Mouse (Mus musculus) adrenal gland, postnatal 36 days (tissue): ENCODE results near the gene Olfr1253. TPM values are rescaled to one million over a fixed set of nuclear protein-coding genes. Genes with fewer than 3 reads are reported as not detected.

Source experiments
- DNase-seq, 2 experiments: peaks; one replicate each; pipeline ENCODE4 v3.0.0; 2021; ENCODE audit warnings: mixed read lengths in 1 of 2
- long read RNA-seq, 2 experiments: library from polyadenylated mRNA; stranded (forward); transcript quantifications; one replicate each; pipeline ENCODE4 v2.0.0; 2021; ENCODE audit warnings: borderline sequencing depth in 2 of 2
- total RNA-seq, 2 experiments: library from RNA; stranded (reverse); gene quantifications; 2 replicates each; pipeline ENCODE4 v1.2.3; 2021

Olfr1253 gene
- total RNA-seq, result not detected
- long read RNA-seq, experiment 1, result 0 reads
- long read RNA-seq, experiment 2, result 0 reads

- DNase-seq, result no peak
Observed at GRCm38 (mm10) chr2:89756990-89757389, at the start of gene Olfr1253. TSS of gene Olfr1253 (minus strand) at chr2:89757090.

GRCm38 (mm10) chr2:89799583-89799982, 42.7 kb upstream of the Olfr1253 start:
- no peak for DNase-seq

DNA sequence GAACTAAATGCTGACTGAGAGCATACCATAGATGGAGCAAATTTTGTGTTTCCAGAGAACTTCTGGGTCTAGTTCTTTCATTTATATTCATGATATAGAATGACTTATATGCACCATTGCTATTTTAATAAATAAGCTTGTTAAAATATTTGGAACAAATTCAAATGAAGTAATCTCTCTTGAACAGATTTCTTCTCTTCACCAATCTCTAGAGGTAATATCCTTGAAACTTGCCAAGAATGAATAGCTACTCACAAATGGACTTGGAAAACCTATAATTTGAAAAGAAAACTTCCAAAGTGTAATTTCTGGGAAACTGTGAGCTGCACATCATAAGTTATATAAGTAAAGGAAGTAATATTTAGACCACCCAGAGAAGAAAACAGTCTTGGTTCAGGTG, 36.6 kb upstream of the Olfr1253 start, which contains the start of gene Olfr1254:
Gene Olfr1254, minus strand, starts transcription at position 101 of the 400 bp plus-strand sequence.
- DNase-seq, result no peak

- DNase-seq, result no peak
Observed at GRCm38 (mm10) chr2:89724912-89725311, 32.0 kb downstream of the Olfr1253 start, which contains the start of gene Olfr1252. TSS of gene Olfr1252 (minus strand) at chr2:89725012.

Other genes starting within 250 kb of the Olfr1253 start
- not detected for gene Olfr1243, start 225.6 kb downstream of the Olfr1253 start, total RNA-seq
- gene Olfr1245, start 178.6 kb downstream of the Olfr1253 start, total RNA-seq, result not detected
- not detected for gene Olfr1246, start 163.9 kb downstream of the Olfr1253 start, total RNA-seq
- not detected for gene Olfr1247, start 143.0 kb downstream of the Olfr1253 start, total RNA-seq
- not detected for gene Olfr1248, start 138.8 kb downstream of the Olfr1253 start, total RNA-seq
- not detected for gene Olfr1249, start 122.1 kb downstream of the Olfr1253 start, total RNA-seq
- gene Olfr1250, start 95.6 kb downstream of the Olfr1253 start, total RNA-seq, result not detected
- gene Olfr1251, start 85.2 kb downstream of the Olfr1253 start, total RNA-seq, result not detected
- gene Olfr1252, start 32.1 kb downstream of the Olfr1253 start, total RNA-seq, result not detected
- gene Olfr1254, start 36.5 kb upstream of the Olfr1253 start, total RNA-seq, result not detected
- not detected for gene Olfr1255, start 55.0 kb upstream of the Olfr1253 start, total RNA-seq
- gene Olfr1256, start 84.5 kb upstream of the Olfr1253 start, total RNA-seq, result not detected
- gene Olfr48, start 91.1 kb upstream of the Olfr1253 start, total RNA-seq, result not detected
- not detected for gene Olfr1257, start 121.3 kb upstream of the Olfr1253 start, total RNA-seq
- not detected for gene Olfr1258, start 170.2 kb upstream of the Olfr1253 start, total RNA-seq
- gene Olfr1259, start 191.6 kb upstream of the Olfr1253 start, total RNA-seq, result not detected
- gene Olfr1260, start 217.2 kb upstream of the Olfr1253 start, total RNA-seq, result not detected
- not detected for gene Olfr1261, start 234.1 kb upstream of the Olfr1253 start, total RNA-seq
- not detected for gene Olfr1262, start 243.1 kb upstream of the Olfr1253 start, total RNA-seq